8 mouse cellular contexts compared by ENCODE assay signal in genomic region chr12:80114031-80114891, GRCm38 (mm10). TPM values are rescaled to one million over a fixed set of nuclear protein-coding genes. Genes with fewer than 3 reads are reported as not detected.
DNase-seq lines count a peak whose midpoint lies in the region; ATAC-seq and TF ChIP-seq lines count a peak whose summit lies in the region.

No protein-coding gene starts in this region.

- H3K27ac ChIP-seq in ES-E14 (ENCODE audit: insufficient read depth, low read depth, low read length, poor library complexity, severe bottlenecking), result 0 out of 2 replicates have a peak overlapping the region, but pooled peaks have one; percentile 87
- H3K27ac ChIP-seq in heart, embryonic 15.5 days, result peak overlapping the region; percentile 99

- ATAC-seq in heart, embryonic 15.5 days (replicated peaks; ENCODE audit: insufficient number of reproducible peaks, insufficient read depth, low FRiP score, low read depth), result peak; percentile 23

- no peaks in the 10 kb centered on the region for H3K27me3 ChIP-seq in heart, embryonic 15.5 days

- under 1% methylated on average over 51 of the region's 51 CpGs for WGBS in heart, embryonic 15.5 days

- H3K9ac ChIP-seq in ES-E14 (ENCODE audit: insufficient read depth, low read depth, low read length, poor library complexity, severe bottlenecking), result peak overlapping the region; percentile 90; the same call in 1 of the 2 replicates
- peak overlapping the region; percentile 79 for H3K9ac ChIP-seq in heart, embryonic 15.5 days

- no peaks in the 10 kb centered on the region for H3K9me3 ChIP-seq in ES-E14 (ENCODE audit: control insufficient read depth, insufficient read depth, low read depth, low read length)
- H3K9me3 ChIP-seq in heart, embryonic 15.5 days (replicated peaks), result no peaks in the 10 kb centered on the region

- in situ Hi-C loops in ES-E14 (cut with MboI; ENCODE audit: low sequenced_read_pairs in 2 of 2, unreplicated experiment in 2 of 2), result no loop called here

- DNase-seq in ES-E14 (ENCODE audit: low read depth, low spot score), result no peak
- peak; percentile 84 for DNase-seq in brain, embryonic 14.5 days (ENCODE audit: low read depth)
- peak; percentile 86 for DNase-seq in fibroblast of lung, adult 2 months (ENCODE audit: low read depth)
- DNase-seq in kidney, postnatal 10 days, result peak; percentile 86
- peak; percentile 91 for DNase-seq in lung, postnatal 10 days
- peak; percentile 77 for DNase-seq in ovary, postnatal 36 days (ENCODE audit: low spot score)
- DNase-seq in thymus, postnatal 14 days, result peak; percentile 81

- TF ChIP-seq POLR2A in brain, embryonic 14.5 days (IDR thresholded peaks at IDR 0.05; ENCODE audit: borderline replicate concordance, extremely low read depth, insufficient read depth, insufficient read length, poor library complexity, severe bottlenecking), result no peak

- H3K4me1 ChIP-seq in ES-E14 (ENCODE audit: control insufficient read depth in 2 of 2, insufficient read depth in 2 of 2, low read length in 2 of 2, poor library complexity in 1 of 2), result peaks cover 2 to 16% of the 10 kb centered on the region in 2 experiments; a peak in 3 of 4 replicates
- peaks cover 30% of the 10 kb centered on the region for H3K4me1 ChIP-seq in heart, embryonic 15.5 days (replicated peaks)

- H3K4me3 ChIP-seq in ES-E14 (ENCODE audit: insufficient read depth in 1 of 2, low read depth in 1 of 2, low read length in 2 of 2, poor library complexity in 1 of 2, severe bottlenecking in 1 of 2), result peak overlapping the region; percentile 90 to 92
- H3K4me3 ChIP-seq in heart, embryonic 15.5 days, result peak overlapping the region; percentile 81

- TF ChIP-seq CTCF in brain, embryonic 14.5 days (IDR thresholded peaks at IDR 0.05; ENCODE audit: borderline replicate concordance, extremely low read depth, insufficient read depth, insufficient read length), result no peak

- peak overlapping the region; percentile 78 for H3K4me2 ChIP-seq in heart, embryonic 15.5 days

- peaks cover 11% of the 10 kb centered on the region for H3K36me3 ChIP-seq in ES-E14 (ENCODE audit: control insufficient read depth, insufficient read depth, low read length, poor library complexity, severe bottlenecking)
- peaks cover 6% of the 10 kb centered on the region; the same call in 1 of the 2 replicates for H3K36me3 ChIP-seq in heart, embryonic 15.5 days

TF ChIP-seq in ES-E14, 5 proteins besides CTCF, POLR2A, EP300 and RAD21:
- TF ChIP-seq ZNF384 (IDR thresholded peaks at IDR 0.05; ENCODE audit: low read depth, low read length) (0 out of 2 replicates have a peak, but pooled peaks have one; percentile 39), ZC3H11A (IDR thresholded peaks at IDR 0.05; ENCODE audit: borderline replicate concordance, low read depth, low read length) (no peak), CHD2 (IDR thresholded peaks at IDR 0.05; ENCODE audit: low read depth, low read length) (no peak), MAFK (IDR thresholded peaks at IDR 0.05; ENCODE audit: insufficient read depth, low read depth, low read length) (no peak)
TF ChIP-seq in ES-E14: peak in this region for 1.

RNA-seq across cellular contexts. Expression of gene Zfp36l1, which starts 1.4 kb away (rescaled TPM):
- 19.4 and 19.8 TPM in 2 replicates for total RNA-seq in ES-E14 (2012; rRNA removed)
- 80.2 and 81.0 TPM in 2 replicates for polyA plus RNA-seq in brain, embryonic 14.5 days (2012; rRNA removed)
- 94.7 and 107 TPM in 2 replicates for polyA plus RNA-seq in heart, embryonic 15.5 days (2015; fragmentation: Nextera tagmentation; extraction: Ambion mirVana)
